Comparison of ENCODE assay signal across 24 mouse cellular contexts in the genomic region with DNA sequence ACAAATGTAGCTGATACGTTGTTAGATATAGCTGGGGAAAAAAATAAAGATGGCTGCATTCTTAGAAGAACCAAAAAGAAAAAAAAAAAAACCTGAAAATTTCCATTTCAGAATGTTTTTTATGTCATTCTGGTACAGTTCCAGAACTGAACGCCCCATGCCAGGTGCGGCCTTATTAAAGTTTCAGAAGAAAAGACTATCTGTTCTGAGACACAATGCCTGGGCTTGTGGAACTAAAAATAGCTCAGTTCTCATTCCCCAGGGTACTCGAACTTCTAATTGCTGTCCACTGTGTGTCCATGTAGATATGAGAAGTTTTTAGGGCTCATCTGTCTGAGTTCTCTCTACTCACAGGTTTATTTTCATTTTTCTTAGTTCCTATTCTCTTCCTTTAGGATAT.
"Had no signal": no experiment of that assay in that cellular context is flagged by ENCODE, and none has a peak within 500 bp of the region (broad histone marks: within the 10 kb centered on the region; RNA-seq: fewer than 3 reads in every experiment).

No protein-coding gene starts in this region.

- H3K4me3 ChIP-seq: kidney, embryonic 15.5 days; limb, embryonic 10.5 days; limb, embryonic 13.5 days; liver, embryonic 12.5 days; liver, embryonic 15.5 days; lung, embryonic 15.5 days; megakaryocyte, embryonic 14.5 days; midbrain, embryonic 10.5 days; midbrain, embryonic 13.5 days; myocyte; neural tube, embryonic 13.5 days had no signal

- H3K4me1 ChIP-seq: limb, embryonic 10.5 days; liver, embryonic 12.5 days; liver, embryonic 15.5 days; lung, embryonic 15.5 days; megakaryocyte, embryonic 14.5 days; midbrain, embryonic 10.5 days; midbrain, embryonic 13.5 days; neural tube, embryonic 13.5 days had no signal

- DNase-seq: kidney, postnatal 10 days; kidney, postnatal 36 days; layer of hippocampus, adult 9-11 months; liver; lung, adult 18-20 months; lung, postnatal 10 days; lung, postnatal 36 days; right cerebral cortex, adult 18-20 months; right cerebral cortex, postnatal 14 days; thymus, adult 2 months; thymus, postnatal 14 days; thymus, postnatal 4 days had no signal

- H3K27ac ChIP-seq: kidney, embryonic 15.5 days; limb, embryonic 10.5 days; limb, embryonic 13.5 days; liver, embryonic 12.5 days; liver, embryonic 15.5 days; lung, embryonic 15.5 days; midbrain, embryonic 10.5 days; midbrain, embryonic 13.5 days; neural tube, embryonic 13.5 days; stomach, postnatal 0 days had no signal
